Mouse (Mus musculus) thymus, adult 2 months (tissue): ENCODE measurements at regions not wholly inside any gene's neighbourhood (a gene's known extent, or its start where the extent isn't known, plus 50 kb on each side); places are given as distances from the start of the nearest gene placed in this dataset.

Experiments used
- CTCF ChIP-seq: fragments of 200-500 bp; IDR thresholded peaks from 2 replicates; pipeline ENCODE4 v1.5.1; 2012; ENCODE audit warnings: mild to moderate bottlenecking, control low read depth, low read length, moderate library complexity, borderline replicate concordance; ENCODE audit not compliant: control insufficient read depth, poor library complexity, insufficient read depth; ENCODE audit errors: extremely low read depth
- POLR2A ChIP-seq: fragments of 200-500 bp; IDR thresholded peaks from 2 replicates; pipeline ENCODE4 v1.6.1; 2012; ENCODE audit warnings: mild to moderate bottlenecking, low read length, control low read depth, moderate library complexity; ENCODE audit not compliant: control insufficient read depth, poor library complexity, insufficient read depth; ENCODE audit errors: extremely low read depth

GRCm38 (mm10) chr9:43408493-43408892 lies 97.8 kb downstream of the Trim29 start:
- TF ChIP-seq CTCF (no peak), POLR2A (no peak)
